Mouse (Mus musculus): ENCODE measurements around the gene Obp2a.
"Not testable (repeated sequence)": the region's sequence is repeated elsewhere in the genome, so short reads cannot be mapped to it uniquely, and the experiment has no call there.

Gene Obp2a

DNA sequence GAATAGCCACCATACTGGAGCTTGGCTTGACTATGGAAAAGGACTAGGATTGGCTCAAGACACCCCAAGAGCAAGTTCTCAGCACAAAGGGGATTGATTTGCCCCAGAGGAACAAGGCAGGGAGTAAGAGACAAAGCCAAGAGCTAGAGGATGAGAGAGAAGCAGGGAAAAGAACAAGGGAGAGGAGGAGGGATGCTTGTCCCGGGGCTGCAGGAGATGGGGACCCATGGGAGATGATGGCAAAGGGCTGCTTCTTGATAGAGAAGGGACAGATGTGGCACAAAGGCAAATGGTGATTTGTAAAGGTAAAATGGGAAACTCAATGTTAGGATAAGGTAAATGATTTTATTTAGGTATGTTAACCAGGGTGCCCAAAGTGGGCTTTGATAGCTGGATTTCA lies 9.2 kb downstream of the Obp2a start:
- DNase-seq (ENCODE audit: low read depth, low spot score) = not testable (repeated sequence)

DNA sequence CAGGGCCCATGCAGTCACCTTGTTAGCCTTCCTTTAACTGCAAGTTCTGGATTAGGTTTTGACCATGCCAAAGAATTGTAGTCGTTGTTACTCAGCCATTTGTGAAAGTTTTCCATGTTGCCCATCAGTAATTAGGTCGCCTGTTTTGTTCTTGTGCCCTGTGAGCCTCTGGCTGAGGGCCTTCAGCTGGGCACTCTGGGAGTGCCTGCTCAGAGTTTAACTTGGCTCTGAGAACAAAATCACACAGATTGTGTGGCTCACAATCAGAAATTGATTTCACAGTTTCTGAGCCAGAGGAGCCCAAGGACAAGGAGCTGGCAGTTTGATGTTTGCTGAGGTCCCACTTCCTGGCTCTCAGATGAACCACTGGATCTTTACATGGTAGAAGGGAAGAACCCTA lies 9.9 kb downstream of the Obp2a start:
- DNase-seq (ENCODE audit: low read depth, low spot score) = not testable (repeated sequence)

DNA sequence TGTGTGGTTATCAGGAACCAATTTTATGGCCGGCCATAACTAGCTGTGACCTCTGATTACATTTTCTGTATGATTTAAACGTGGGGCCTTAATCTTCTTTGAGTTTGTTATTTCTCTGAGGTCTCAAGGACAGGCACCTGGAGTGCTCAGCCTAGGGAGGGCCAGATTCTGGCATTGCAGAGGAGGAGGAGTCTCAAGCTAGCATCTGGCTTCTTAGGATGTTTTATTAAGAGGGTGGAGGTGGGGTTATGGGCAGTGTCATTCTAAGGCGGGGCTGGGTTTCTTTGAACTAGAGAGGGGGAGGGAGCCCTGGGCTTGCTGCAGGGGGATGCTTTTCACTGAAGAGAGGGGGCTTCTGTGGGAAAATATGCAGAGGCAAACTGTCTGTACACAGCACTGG lies 11.8 kb downstream of the Obp2a start:
- DNase-seq (ENCODE audit: low read depth, low spot score) = not testable (repeated sequence)

DNA sequence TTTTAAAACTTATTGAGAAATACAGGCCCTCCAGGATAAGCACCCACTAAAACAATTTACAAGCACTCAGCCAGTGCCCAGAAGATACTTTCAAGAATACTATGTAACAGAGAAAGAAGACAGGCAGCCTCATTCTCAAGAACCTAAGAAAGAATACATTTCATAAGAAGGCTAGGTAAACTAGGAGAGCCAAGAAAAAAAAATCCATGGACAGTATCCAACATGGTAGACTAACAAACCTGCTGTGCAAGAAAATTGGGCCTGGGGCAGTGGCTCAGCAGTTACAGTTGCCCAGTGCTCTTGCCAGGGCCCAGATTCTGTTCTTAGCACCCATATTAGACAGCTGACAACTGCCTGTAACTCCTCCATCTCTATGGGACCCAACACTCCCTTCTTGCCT lies 17.4 kb downstream of the Obp2a start:
- no peak for DNase-seq (ENCODE audit: low read depth, low spot score)

DNA sequence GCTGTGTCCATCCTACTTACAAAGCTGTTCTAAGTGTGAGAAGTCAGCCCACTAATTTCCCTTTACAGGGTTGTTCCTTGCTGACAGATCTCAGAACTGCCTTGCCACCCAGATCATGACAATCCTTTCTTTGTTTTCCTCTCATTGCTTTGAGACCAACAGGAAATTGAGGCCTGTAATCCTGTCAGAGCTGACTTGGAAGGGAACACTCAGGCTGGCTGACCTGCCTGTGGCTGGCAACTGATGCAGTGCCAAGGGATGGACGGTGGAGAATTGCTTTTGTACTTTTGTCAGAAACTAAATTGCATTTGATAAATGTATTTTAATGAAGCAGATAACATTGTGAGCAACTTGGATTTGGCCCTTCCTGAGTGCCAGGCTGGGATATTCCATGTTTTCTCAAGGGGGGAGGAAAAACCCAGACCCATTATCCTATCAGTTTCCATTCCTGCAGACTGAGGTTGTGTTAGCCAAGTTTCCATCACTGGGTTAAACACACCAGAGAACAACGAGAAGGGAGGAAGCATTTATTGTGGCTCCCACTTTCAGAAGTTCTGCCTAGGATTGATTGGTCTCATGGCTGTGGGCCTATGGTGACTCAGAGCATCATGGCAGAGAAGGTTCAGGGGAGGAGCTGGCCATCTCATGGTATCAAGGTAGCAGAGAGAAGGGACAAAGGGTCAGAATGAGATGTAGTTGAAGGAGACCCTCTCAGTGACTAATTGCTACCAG lies 33.5 kb downstream of the Obp2a start:
- DNase-seq (ENCODE audit: low read depth, low spot score) = no peak

- DNase-seq (ENCODE audit: low read depth, low spot score) = not testable (repeated sequence)
Observed at GRCm38 (mm10) chr2:25736709-25737108, 36.9 kb downstream of the Obp2a start, which contains the start of gene Obp2b. TSS of gene Obp2b (plus strand) at chr2:25737009.

GRCm38 (mm10) chr2:25741671-25742070 lies 41.8 kb downstream of the Obp2a start:
- peak; percentile 3 for DNase-seq (ENCODE audit: low read depth, low spot score)

Data from forelimb bud, embryonic 11.5 days (tissue).